Mouse (Mus musculus) forebrain, embryonic 12.5 days (tissue): Measurements from ENCODE around the gene Ctdnep1. TPM values are rescaled to one million over a fixed set of nuclear protein-coding genes. Genes with fewer than 3 reads are reported as not detected.
A peak's percentile ranks its signal among the peaks of the same experiment; 100 is the strongest.

Source experiments
- ATAC-seq: fragments of 200-750 bp; cut with Nextera tagmentation; 2 replicates; pipeline ENCODE4 v1.8.0; 2017; ENCODE audit warnings: moderate TSS enrichment; ENCODE audit not compliant: low FRiP score
- H3K27ac ChIP-seq: fragments of 300-500 bp; sonication (generic); 2 replicates; pipeline ENCODE4 v1.5.1; 2016; ENCODE audit warnings: mild to moderate bottlenecking
- H3K27me3 ChIP-seq: fragments of 300-500 bp; sonication (generic); 2 replicates; pipeline ENCODE4 v1.6.1; 2016; ENCODE audit warnings: mild to moderate bottlenecking
- H3K36me3 ChIP-seq: fragments of 300-500 bp; sonication (generic); replicated peaks from 2 replicates; pipeline ENCODE4 v1.6.1; 2016; ENCODE audit warnings: mild to moderate bottlenecking
- H3K4me1 ChIP-seq: fragments of 300-500 bp; sonication (generic); 2 replicates; pipeline ENCODE4 v1.6.1; 2016
- H3K4me2 ChIP-seq: fragments of 300-500 bp; sonication (generic); 2 replicates; pipeline ENCODE4 v1.6.1; 2016; ENCODE audit warnings: mild to moderate bottlenecking, moderate library complexity
- H3K4me3 ChIP-seq: fragments of 300-500 bp; sonication (generic); replicated peaks from 2 replicates; pipeline ENCODE4 v1.5.1; 2016; ENCODE audit warnings: mild to moderate bottlenecking
- H3K9ac ChIP-seq: fragments of 300-500 bp; sonication (generic); 2 replicates; pipeline ENCODE4 v1.6.1; 2016; ENCODE audit warnings: mild to moderate bottlenecking
- H3K9me3 ChIP-seq: fragments of 300-500 bp; sonication (generic); 2 replicates; pipeline ENCODE4 v1.6.1; 2016
- WGBS: fragments of 180-500 bp; shearing (Covaris S2); methylation state at CpG from one replicate; pipeline ENCODE4 v1.1.7; 2016; 5-methylcytosine and 5-hydroxymethylcytosine counted together
- polyA plus RNA-seq: library from polyadenylated mRNA; unstranded; fragments of >200 nt; fragmentation: Nextera tagmentation; extraction: Ambion mirVana; gene quantifications from 2 replicates; pipeline ENCODE4 v1.2.1, GENCODE M21; 2016

Gene Ctdnep1
- polyA plus RNA-seq, 1 experiment from 2014 or later: 20.7 TPM

- Histone ChIP-seq H3K9ac (no peak overlapping the region), H3K9me3 (no peaks in the 10 kb centered on the region), H3K27ac (no peak overlapping the region), H3K4me2 (peak overlapping the region; percentile 60; the same call in 1 of the 2 replicates), H3K4me1 (peaks cover 36% of the 10 kb centered on the region), H3K4me3 (no peak overlapping the region; the same call in 1 of the 2 replicates), H3K36me3 (peaks cover 42% of the 10 kb centered on the region), H3K27me3 (no peaks in the 10 kb centered on the region)
- WGBS: 87% methylated on average over 11 of the region's 11 CpGs
- ATAC-seq: no peak
Measured at GRCm38 (mm10) chr11:69994401-69995090, 13.6 kb downstream of the Ctdnep1 start.

- WGBS: under 1% methylated on average over 36 of the region's 36 CpGs
- Histone ChIP-seq H3K4me2 (peak within 1 kb of the TSS; percentile 60), H3K27me3 (no peaks in the 10 kb centered on the region), H3K4me1 (peaks cover 39% of the 10 kb centered on the region), H3K4me3 (peak within 1 kb of the TSS; percentile 94), H3K9me3 (no peaks in the 10 kb centered on the region), H3K36me3 (peaks cover 41% of the 10 kb centered on the region), H3K27ac (peak within 1 kb of the TSS; percentile 98), H3K9ac (peak within 1 kb of the TSS; percentile 90)
- ATAC-seq: peak; percentile 80
Measured at GRCm38 (mm10) chr11:69995391-69995960, 14.5 kb downstream of the Ctdnep1 start, which contains the start of gene Phf23. Phf23 (plus strand) TSS chr11:69995777.

- H3K4me2 ChIP-seq: peak overlapping the region; percentile 60
- H3K4me1 ChIP-seq: peaks cover 39% of the 10 kb centered on the region
- peak overlapping the region; percentile 98 for H3K27ac ChIP-seq
- no peaks in the 10 kb centered on the region for H3K9me3 ChIP-seq
- peak overlapping the region; percentile 94 for H3K4me3 ChIP-seq
- H3K27me3 ChIP-seq: no peaks in the 10 kb centered on the region
- peaks cover 41% of the 10 kb centered on the region for H3K36me3 ChIP-seq
- under 1% methylated on average over 64 of the region's 66 CpGs for WGBS
- no peak for ATAC-seq
- H3K9ac ChIP-seq: peak overlapping the region; percentile 90
Measured at GRCm38 (mm10) chr11:69996161-69997061, 15.5 kb downstream of the Ctdnep1 start.

- peak overlapping the region; percentile 60 for H3K4me2 ChIP-seq
- no peaks in the 10 kb centered on the region for H3K9me3 ChIP-seq
- 2% methylated on average over 31 of the region's 44 CpGs for WGBS
- H3K4me1 ChIP-seq: peaks cover 46% of the 10 kb centered on the region
- H3K36me3 ChIP-seq: peaks cover 41% of the 10 kb centered on the region
- peak overlapping the region; percentile 94 for H3K4me3 ChIP-seq
- H3K27ac ChIP-seq: peak overlapping the region; percentile 98
- H3K9ac ChIP-seq: peak overlapping the region; percentile 90
- no peaks in the 10 kb centered on the region for H3K27me3 ChIP-seq
- ATAC-seq: peak; percentile 33
Measured at GRCm38 (mm10) chr11:69997070-69997509, 16.1 kb downstream of the Ctdnep1 start.

GRCm38 (mm10) chr11:69998567-69999491 is 17.9 kb downstream of the Ctdnep1 start:
- 0 out of 2 replicates have a peak overlapping the region, but pooled peaks have one; percentile 2 for H3K4me3 ChIP-seq

GRCm38 (mm10) chr11:69999666-70000065 is 18.7 kb downstream of the Ctdnep1 start:
- H3K4me1 ChIP-seq: peaks cover 57% of the 10 kb centered on the region
- H3K36me3 ChIP-seq: peaks cover 30% of the 10 kb centered on the region
- H3K27me3 ChIP-seq: no peaks in the 10 kb centered on the region
- H3K27ac ChIP-seq: peak overlapping the region; percentile 98
- no peaks in the 10 kb centered on the region for H3K9me3 ChIP-seq
- WGBS: 84% methylated on average over 8 of the region's 8 CpGs
- H3K9ac ChIP-seq: no peak overlapping the region
- H3K4me2 ChIP-seq: no peak overlapping the region
- ATAC-seq: no peak
- 0 out of 2 replicates have a peak overlapping the region, but pooled peaks have one; percentile 80 for H3K4me3 ChIP-seq

More at GRCm38 (mm10) chr11:69998567-69999491, 17.9 kb downstream of the Ctdnep1 start:
- H3K4me2 ChIP-seq: no peak overlapping the region
- no peaks in the 10 kb centered on the region for H3K9me3 ChIP-seq
- no peak overlapping the region for H3K27ac ChIP-seq
- no peak overlapping the region for H3K9ac ChIP-seq
- 94% methylated on average over 27 of the region's 27 CpGs for WGBS
- no peaks in the 10 kb centered on the region for H3K27me3 ChIP-seq
- ATAC-seq: no peak
- peaks cover 34% of the 10 kb centered on the region for H3K36me3 ChIP-seq
- H3K4me1 ChIP-seq: peaks cover 54% of the 10 kb centered on the region

- peak within 1 kb of the TSS; percentile 87 for H3K4me2 ChIP-seq
- H3K4me3 ChIP-seq: peak within 1 kb of the TSS; percentile 80
- peaks cover 52% of the 10 kb centered on the region for H3K4me1 ChIP-seq
- no peaks in the 10 kb centered on the region for H3K9me3 ChIP-seq
- 0% methylated on average over 48 of the region's 48 CpGs for WGBS
- H3K27me3 ChIP-seq: no peaks in the 10 kb centered on the region
- H3K27ac ChIP-seq: peak within 1 kb of the TSS; percentile 98
- H3K9ac ChIP-seq: peak within 1 kb of the TSS; percentile 88
- peak; percentile 78 for ATAC-seq
- peaks cover 37% of the 10 kb centered on the region for H3K36me3 ChIP-seq
Measured at GRCm38 (mm10) chr11:70000396-70000898, 19.5 kb downstream of the Ctdnep1 start, which contains the start of gene Dvl2. Dvl2 (plus strand) TSS chr11:70000595.

- ATAC-seq: no peak
- H3K36me3 ChIP-seq: peaks cover 44% of the 10 kb centered on the region
- no peaks in the 10 kb centered on the region for H3K9me3 ChIP-seq
- 12% methylated on average over 8 of the region's 8 CpGs for WGBS
- peak overlapping the region; percentile 80 for H3K4me3 ChIP-seq
- peak overlapping the region; percentile 88 for H3K9ac ChIP-seq
- H3K27ac ChIP-seq: peak overlapping the region; percentile 98
- no peaks in the 10 kb centered on the region for H3K27me3 ChIP-seq
- H3K4me1 ChIP-seq: peaks cover 52% of the 10 kb centered on the region
- H3K4me2 ChIP-seq: peak overlapping the region; percentile 87
Measured at GRCm38 (mm10) chr11:70001159-70001558, 20.2 kb downstream of the Ctdnep1 start.

- ATAC-seq: no peak
- H3K4me2 ChIP-seq: peak overlapping the region; percentile 87
- H3K27me3 ChIP-seq: no peaks in the 10 kb centered on the region
- peak overlapping the region; percentile 80 for H3K4me3 ChIP-seq
- H3K36me3 ChIP-seq: peaks cover 51% of the 10 kb centered on the region
- H3K9me3 ChIP-seq: no peaks in the 10 kb centered on the region
- H3K4me1 ChIP-seq: peaks cover 52% of the 10 kb centered on the region
- H3K9ac ChIP-seq: 0 out of 2 replicates have a peak overlapping the region, but pooled peaks have one; percentile 88
- no peak overlapping the region for H3K27ac ChIP-seq
Measured at GRCm38 (mm10) chr11:70001865-70002264, 20.9 kb downstream of the Ctdnep1 start.

GRCm38 (mm10) chr11:70002471-70002870 is 21.5 kb downstream of the Ctdnep1 start:
- no peaks in the 10 kb centered on the region for H3K9me3 ChIP-seq
- H3K4me1 ChIP-seq: peaks cover 49% of the 10 kb centered on the region
- H3K9ac ChIP-seq: no peak overlapping the region
- H3K27me3 ChIP-seq: no peaks in the 10 kb centered on the region
- peaks cover 57% of the 10 kb centered on the region for H3K36me3 ChIP-seq
- peak overlapping the region; percentile 80 for H3K4me3 ChIP-seq
- ATAC-seq: no peak
- H3K4me2 ChIP-seq: peak overlapping the region; percentile 87
- WGBS: 94% methylated on average over 2 of the region's 2 CpGs
- H3K27ac ChIP-seq: no peak overlapping the region

- ATAC-seq: 0 out of 2 replicates have a peak, but pooled peaks have one; percentile 27
- Histone ChIP-seq H3K9ac (no peak overlapping the region), H3K36me3 (peaks cover 62% of the 10 kb centered on the region), H3K4me3 (no peak overlapping the region), H3K4me2 (no peak overlapping the region), H3K27me3 (no peaks in the 10 kb centered on the region), H3K4me1 (peaks cover 33% of the 10 kb centered on the region), H3K27ac (0 out of 2 replicates have a peak overlapping the region, but pooled peaks have one; percentile 13), H3K9me3 (no peaks in the 10 kb centered on the region)
- 45% methylated on average over 5 of the region's 5 CpGs for WGBS
Measured at GRCm38 (mm10) chr11:70005521-70005920, 24.6 kb downstream of the Ctdnep1 start.
